Mouse (Mus musculus) intestine, embryonic 16.5 days (tissue): ENCODE measurements at regions not wholly inside any gene's neighbourhood (a gene's known extent, or its start where the extent isn't known, plus 50 kb on each side); places are given as distances from the start of the nearest gene placed in this dataset.

Experiments
- ATAC-seq: fragments of 200-750 bp; cut with Nextera tagmentation; 2 replicates; pipeline ENCODE4 v1.8.0; 2017; ENCODE audit warnings: moderate TSS enrichment, moderate library complexity
- H3K27ac ChIP-seq: fragments of 300-500 bp; sonication (generic); 2 replicates; pipeline ENCODE4 v1.5.1; 2014; ENCODE audit warnings: mild to moderate bottlenecking, low read length
- H3K27me3 ChIP-seq: fragments of 300-500 bp; sonication (generic); replicated peaks from 2 replicates; pipeline ENCODE4 v1.6.1; 2014; ENCODE audit warnings: low read length, control low read depth, mixed read lengths; ENCODE audit not compliant: control insufficient read depth, insufficient read depth
- H3K36me3 ChIP-seq: fragments of 300-500 bp; sonication (generic); 2 replicates; pipeline ENCODE4 v1.6.1; 2014; ENCODE audit warnings: low read length, control low read depth; ENCODE audit not compliant: control insufficient read depth, insufficient read depth
- H3K4me1 ChIP-seq: fragments of 300-500 bp; sonication (generic); 2 replicates; pipeline ENCODE4 v1.6.1; 2014; ENCODE audit warnings: low read length, control low read depth, mixed read lengths; ENCODE audit not compliant: control insufficient read depth, insufficient read depth
- H3K4me2 ChIP-seq: fragments of 300-500 bp; sonication (generic); 2 replicates; pipeline ENCODE4 v1.6.1; 2014; ENCODE audit warnings: low read depth, low read length, control low read depth
- H3K4me3 ChIP-seq: fragments of 300-500 bp; sonication (generic); 2 replicates; pipeline ENCODE4 v1.5.1; 2014; ENCODE audit warnings: mild to moderate bottlenecking, low read length
- H3K9ac ChIP-seq: fragments of 300-500 bp; sonication (generic); 2 replicates; pipeline ENCODE4 v1.6.1; 2014; ENCODE audit warnings: low read depth, low read length
- H3K9me3 ChIP-seq: fragments of 300-500 bp; sonication (generic); 2 replicates; pipeline ENCODE4 v1.6.1; 2016; ENCODE audit warnings: low read length, control low read depth; ENCODE audit not compliant: control insufficient read depth
- WGBS: fragments of 180-500 bp; shearing (Covaris S2); extraction: QIAGEN DNeasy Blood & Tissue Kit; methylation state at CpG from one replicate; pipeline ENCODE4 v1.1.7; 2014; 5-methylcytosine and 5-hydroxymethylcytosine counted together

- H3K9ac ChIP-seq: no peak overlapping the region
- WGBS: 70% methylated on average over 5 of the region's 5 CpGs
Measured at GRCm38 (mm10) chr13:31374006-31374405, 181.9 kb upstream of the Foxq1 start.

GRCm38 (mm10) chr13:31393421-31394215, 162.3 kb upstream of the Foxq1 start:
- ATAC-seq: no peak
- Histone ChIP-seq H3K4me1 (no peaks in the 10 kb centered on the region), H3K36me3 (no peaks in the 10 kb centered on the region), H3K9ac (no peak overlapping the region), H3K4me3 (no peak overlapping the region), H3K9me3 (no peaks in the 10 kb centered on the region), H3K27ac (no peak overlapping the region), H3K4me2 (no peak overlapping the region), H3K27me3 (no peaks in the 10 kb centered on the region)
- WGBS: 42% methylated on average over 4 of the region's 4 CpGs

More at GRCm38 (mm10) chr13:31374006-31374405, 181.9 kb upstream of the Foxq1 start:
- H3K27ac ChIP-seq: no peak overlapping the region
- H3K36me3 ChIP-seq: no peaks in the 10 kb centered on the region
- H3K4me3 ChIP-seq: no peak overlapping the region
- peaks cover 4% of the 10 kb centered on the region; the same call in 1 of the 2 replicates for H3K4me1 ChIP-seq
- H3K4me2 ChIP-seq: no peak overlapping the region
- no peaks in the 10 kb centered on the region for H3K9me3 ChIP-seq
- ATAC-seq: no peak
- no peaks in the 10 kb centered on the region for H3K27me3 ChIP-seq

- H3K27me3 ChIP-seq: no peaks in the 10 kb centered on the region
- 49% methylated on average over 5 of the region's 5 CpGs for WGBS
- no peak for ATAC-seq
- no peak overlapping the region for H3K27ac ChIP-seq
- no peaks in the 10 kb centered on the region for H3K9me3 ChIP-seq
- H3K4me3 ChIP-seq: no peak overlapping the region
- H3K4me2 ChIP-seq: no peak overlapping the region
- H3K4me1 ChIP-seq: no peaks in the 10 kb centered on the region
- no peak overlapping the region for H3K9ac ChIP-seq
- no peaks in the 10 kb centered on the region for H3K36me3 ChIP-seq
Measured at GRCm38 (mm10) chr13:31396216-31396910, 159.6 kb upstream of the Foxq1 start.

DNA sequence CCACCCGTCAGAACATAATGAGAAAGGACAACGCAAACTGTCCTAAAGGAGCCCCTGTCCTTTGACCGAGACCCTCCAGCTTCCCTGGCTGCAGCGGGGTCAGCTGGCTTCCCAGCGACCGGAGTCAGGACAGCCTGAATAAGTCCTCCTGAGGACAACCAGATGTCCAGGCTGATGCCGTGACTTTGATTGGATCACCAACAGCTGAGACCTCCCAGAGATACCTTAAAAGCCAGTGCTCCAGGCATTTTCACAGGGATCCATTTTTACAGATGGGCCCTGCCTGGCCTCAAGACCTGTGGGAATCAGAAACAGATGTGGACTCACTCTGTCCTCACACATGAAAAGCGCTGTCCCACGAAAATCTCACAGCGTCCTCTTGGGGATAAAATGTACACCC, 158.7 kb upstream of the Foxq1 start:
- no peak overlapping the region for H3K4me2 ChIP-seq
- no peaks in the 10 kb centered on the region for H3K4me1 ChIP-seq
- no peaks in the 10 kb centered on the region for H3K36me3 ChIP-seq
- no peak overlapping the region for H3K27ac ChIP-seq
- no peak overlapping the region for H3K4me3 ChIP-seq
- ATAC-seq: no peak
- H3K9ac ChIP-seq: no peak overlapping the region
- no peaks in the 10 kb centered on the region for H3K27me3 ChIP-seq
- H3K9me3 ChIP-seq: no peaks in the 10 kb centered on the region
- WGBS: 59% methylated on average over 10 of the region's 10 CpGs

- Histone ChIP-seq H3K4me1 (no peaks in the 10 kb centered on the region), H3K9me3 (no peaks in the 10 kb centered on the region), H3K9ac (no peak overlapping the region), H3K4me2 (no peak overlapping the region), H3K4me3 (no peak overlapping the region), H3K36me3 (no peaks in the 10 kb centered on the region), H3K27ac (no peak overlapping the region), H3K27me3 (no peaks in the 10 kb centered on the region)
- WGBS: 85% methylated on average over 2 of the region's 2 CpGs
- ATAC-seq: no peak
Measured at GRCm38 (mm10) chr13:31400401-31400800, 155.5 kb upstream of the Foxq1 start.

DNA sequence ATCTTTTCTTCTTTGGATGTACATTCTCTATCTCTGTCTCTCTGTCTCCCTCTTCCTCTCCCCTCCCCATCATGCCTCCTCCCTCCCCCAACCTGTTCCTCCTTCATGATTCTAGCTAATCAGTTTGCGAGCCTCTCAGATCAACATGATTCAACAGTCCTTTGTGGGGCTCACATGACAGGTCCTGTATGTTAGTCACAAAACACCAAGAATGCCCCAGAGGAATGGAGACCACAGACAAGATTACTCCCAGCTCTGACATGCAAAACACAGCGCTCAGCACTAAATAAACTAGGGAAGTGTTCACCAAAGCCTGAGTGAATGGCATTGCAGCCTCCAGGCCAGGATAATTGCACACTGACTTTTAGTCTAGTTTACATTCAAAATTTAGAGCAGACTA, 150.6 kb upstream of the Foxq1 start:
- ATAC-seq: no peak

GRCm38 (mm10) chr13:31408439-31409122, 147.4 kb upstream of the Foxq1 start:
- ATAC-seq: no peak
- Histone ChIP-seq H3K9ac (no peak overlapping the region), H3K4me3 (no peak overlapping the region), H3K4me1 (no peaks in the 10 kb centered on the region), H3K27ac (no peak overlapping the region), H3K9me3 (no peaks in the 10 kb centered on the region), H3K27me3 (no peaks in the 10 kb centered on the region), H3K36me3 (no peaks in the 10 kb centered on the region), H3K4me2 (no peak overlapping the region)
- 56% methylated on average over 10 of the region's 10 CpGs for WGBS

More for the DNA sequence above, 150.6 kb upstream of the Foxq1 start:
- H3K36me3 ChIP-seq: no peaks in the 10 kb centered on the region
- H3K9me3 ChIP-seq: no peaks in the 10 kb centered on the region
- WGBS: 75% methylated on average over 2 of the region's 2 CpGs
- no peaks in the 10 kb centered on the region for H3K27me3 ChIP-seq
- no peaks in the 10 kb centered on the region for H3K4me1 ChIP-seq
- no peak overlapping the region for H3K27ac ChIP-seq
- no peak overlapping the region for H3K9ac ChIP-seq
- H3K4me3 ChIP-seq: no peak overlapping the region
- no peak overlapping the region for H3K4me2 ChIP-seq

GRCm38 (mm10) chr13:31409123-31409513, 146.8 kb upstream of the Foxq1 start:
- Histone ChIP-seq H3K4me2 (no peak overlapping the region), H3K9ac (no peak overlapping the region), H3K9me3 (no peaks in the 10 kb centered on the region), H3K27ac (no peak overlapping the region), H3K36me3 (no peaks in the 10 kb centered on the region), H3K4me3 (no peak overlapping the region), H3K4me1 (no peaks in the 10 kb centered on the region), H3K27me3 (no peaks in the 10 kb centered on the region)
- whole genome bisulfite sequencing: 63% methylated on average over 2 of the region's 2 CpGs
- ATAC-seq: no peak

- 95% methylated on average over 5 of the region's 5 CpGs for WGBS
- no peak for ATAC-seq
- Histone ChIP-seq H3K27ac (no peak overlapping the region), H3K4me2 (no peak overlapping the region), H3K4me1 (no peaks in the 10 kb centered on the region), H3K27me3 (no peaks in the 10 kb centered on the region), H3K9ac (no peak overlapping the region), H3K36me3 (no peaks in the 10 kb centered on the region), H3K9me3 (no peaks in the 10 kb centered on the region), H3K4me3 (no peak overlapping the region)
Measured at GRCm38 (mm10) chr13:31421556-31421955, 134.4 kb upstream of the Foxq1 start.
